Mouse (Mus musculus) hematopoietic multipotent progenitor cell, adult 10-12 weeks (in vitro differentiated cells): ENCODE data around the gene Olfr658. TPM values are rescaled to one million over a fixed set of nuclear protein-coding genes. Genes with fewer than 3 reads are reported as not detected.

ENCODE experiments used
- polyA plus RNA-seq: library from polyadenylated mRNA; stranded (reverse); fragments of >175 nt; gene quantifications from 2 replicates; pipeline ENCODE4 v1.2.3, GENCODE M21; 2012; ENCODE audit warnings: low replicate concordance

The Olfr658 gene
- 0.04 TPM in 1 of 2 replicates, not detected in the other for polyA plus RNA-seq

GRCm38 (mm10) chr7:104646841-104647482 lies at the start of gene Olfr658:
Gene Olfr658 (minus strand): TSS chr7:104647305.

GRCm38 (mm10) chr7:104686201-104686600 lies 39.1 kb upstream of the Olfr658 start, which contains the start of gene Olfr661:
Gene Olfr661 (plus strand): TSS chr7:104686501.

GRCm38 (mm10) chr7:104666453-104666852 lies 19.3 kb upstream of the Olfr658 start, which contains the start of gene Olfr659:
Gene Olfr659 (plus strand): TSS chr7:104666753.

GRCm38 (mm10) chr7:104624494-104624893 lies 22.6 kb downstream of the Olfr658 start, which contains the start of gene Olfr657:
Gene Olfr657 (plus strand): TSS chr7:104624794.

GRCm38 (mm10) chr7:104613655-104614054 lies 33.5 kb downstream of the Olfr658 start, which contains the start of gene Olfr656:
Gene Olfr656 (plus strand): TSS chr7:104613955.

GRCm38 (mm10) chr7:104601679-104602078 lies 45.4 kb downstream of the Olfr658 start, which contains the start of gene Olfr655:
Gene Olfr655 (minus strand): TSS chr7:104601779.

Other genes with a start within 250 kb of the Olfr658 start
- gene Trim30c, start 246.5 kb downstream of the Olfr658 start, polyA plus RNA-seq = 0.10 and 0.26 TPM in 2 replicates
- gene Trim30a, start 182.1 kb downstream of the Olfr658 start, polyA plus RNA-seq = 7.1 and 19.8 TPM in 2 replicates
- gene Trim30d, start 139.5 kb downstream of the Olfr658 start, polyA plus RNA-seq = 0.07 and 0.16 TPM in 2 replicates
- not detected in 2 replicates for gene Olfr651, start 97.2 kb downstream of the Olfr658 start, polyA plus RNA-seq
- gene Olfr652, start 86.4 kb downstream of the Olfr658 start, polyA plus RNA-seq = not detected in 2 replicates
- gene Olfr653, start 70.0 kb downstream of the Olfr658 start, polyA plus RNA-seq = not detected in 2 replicates
- gene Olfr654, start 60.3 kb downstream of the Olfr658 start, polyA plus RNA-seq = not detected in 2 replicates
- not detected in 2 replicates for gene Olfr655, start 45.5 kb downstream of the Olfr658 start, polyA plus RNA-seq
- gene Olfr656, start 33.4 kb downstream of the Olfr658 start, polyA plus RNA-seq = not detected in 2 replicates
- not detected in 2 replicates for gene Olfr657, start 22.5 kb downstream of the Olfr658 start, polyA plus RNA-seq
- not detected in 2 replicates for gene Olfr659, start 19.4 kb upstream of the Olfr658 start, polyA plus RNA-seq
- gene Olfr661, start 39.2 kb upstream of the Olfr658 start, polyA plus RNA-seq = not detected in 2 replicates
- not detected in 2 replicates for gene Usp17le, start 130.2 kb upstream of the Olfr658 start, polyA plus RNA-seq
- not detected in 2 replicates for gene Usp17lb, start 195.3 kb upstream of the Olfr658 start, polyA plus RNA-seq
- gene Usp17la, start 209.7 kb upstream of the Olfr658 start, polyA plus RNA-seq = not detected in 2 replicates
- not detected in 2 replicates for gene Olfr665, start 230.7 kb upstream of the Olfr658 start, polyA plus RNA-seq
- not detected in 2 replicates for gene Olfr666, start 248.6 kb upstream of the Olfr658 start, polyA plus RNA-seq